Mouse (Mus musculus): Measurements from ENCODE around the gene Tmem62. TPM values are rescaled to one million over a fixed set of nuclear protein-coding genes. Genes with fewer than 3 reads are reported as not detected.
"Not testable (repeated sequence)": the region's sequence is repeated elsewhere in the genome, so short reads cannot be mapped to it uniquely, and the experiment has no call there.

Tmem62 gene
- total RNA-seq, 1 experiment from 2014 or later: 11.2 TPM

GRCm38 (mm10) chr2:120996607-120997006 is 19.8 kb downstream of the Tmem62 start:
- DNase-seq: not testable (repeated sequence)

GRCm38 (mm10) chr2:120998863-120999262 is 22.0 kb downstream of the Tmem62 start:
- no peak for DNase-seq

- DNase-seq: peak; percentile 23
Observed at GRCm38 (mm10) chr2:121003586-121003985, 26.8 kb downstream of the Tmem62 start.

GRCm38 (mm10) chr2:121004018-121004811 is 27.4 kb downstream of the Tmem62 start:
- DNase-seq: no peak

- no peak for DNase-seq
Observed at GRCm38 (mm10) chr2:121006986-121007385, 30.2 kb downstream of the Tmem62 start.

GRCm38 (mm10) chr2:121007925-121008663 is 31.3 kb downstream of the Tmem62 start, which contains the start of gene Ccndbp1:
Gene Ccndbp1, plus strand, starts transcription at chr2:121008403.
- DNase-seq: peak; percentile 97

- no peak for DNase-seq
Observed at GRCm38 (mm10) chr2:121008664-121009007, 31.8 kb downstream of the Tmem62 start.

GRCm38 (mm10) chr2:121009071-121009677 is 32.4 kb downstream of the Tmem62 start:
- DNase-seq: no peak

- DNase-seq: no peak
Observed at GRCm38 (mm10) chr2:121012676-121013075, 35.9 kb downstream of the Tmem62 start.

GRCm38 (mm10) chr2:121015507-121015906 is 38.7 kb downstream of the Tmem62 start:
- no peak for DNase-seq

- no peak for DNase-seq
Observed at GRCm38 (mm10) chr2:121016226-121016625, 39.4 kb downstream of the Tmem62 start.

GRCm38 (mm10) chr2:121017151-121017550 is 40.3 kb downstream of the Tmem62 start:
- no peak for DNase-seq

GRCm38 (mm10) chr2:121022918-121023317 is 46.1 kb downstream of the Tmem62 start:
- DNase-seq: peak; percentile 26

GRCm38 (mm10) chr2:121036733-121037341 is 60.0 kb downstream of the Tmem62 start, which contains the start of gene Epb42:
Gene Epb42, minus strand, starts transcription at chr2:121037072.
- DNase-seq: no peak

GRCm38 (mm10) chr2:121038851-121039250 is 62.0 kb downstream of the Tmem62 start:
- not testable (repeated sequence) for DNase-seq

GRCm38 (mm10) chr2:121039382-121039781 is 62.6 kb downstream of the Tmem62 start:
- no peak for DNase-seq

GRCm38 (mm10) chr2:121041098-121041497 is 64.3 kb downstream of the Tmem62 start:
- DNase-seq: peak; percentile 52

- DNase-seq: no peak
Observed at GRCm38 (mm10) chr2:121045653-121046052, 68.8 kb downstream of the Tmem62 start.

GRCm38 (mm10) chr2:121052176-121052575 is 75.4 kb downstream of the Tmem62 start:
- no peak for DNase-seq

- DNase-seq: no peak
Observed at GRCm38 (mm10) chr2:121054060-121054459, 77.2 kb downstream of the Tmem62 start.

GRCm38 (mm10) chr2:121055915-121056314 is 79.1 kb downstream of the Tmem62 start:
- DNase-seq: no peak
